Comparison of ENCODE assay signal across 8 mouse cellular contexts in genomic region chr3:75861677-75862076, GRCm38 (mm10).
DNase-seq lines count a peak whose midpoint lies in the region; ATAC-seq and TF ChIP-seq lines count a peak whose summit lies in the region.

No protein-coding gene starts in this region.

- no peaks in the 10 kb centered on the region for H3K4me1 ChIP-seq in liver, adult 2 months (ENCODE audit: control insufficient read depth, insufficient read depth, low read length)
- H3K4me1 ChIP-seq in liver, embryonic 12.5 days: no peaks in the 10 kb centered on the region

- intact Hi-C loops in gastrocnemius, postnatal 14 days (cut with DNase I; ENCODE audit: low total_unique reads): no loop called here

- H3K27ac ChIP-seq in liver, adult 2 months (replicated peaks; ENCODE audit: insufficient read depth, low read depth, low read length): no peak overlapping the region
- no peak overlapping the region for H3K27ac ChIP-seq in liver, embryonic 12.5 days

- peak; percentile 92 for TF ChIP-seq CTCF in liver, adult 2 months (IDR thresholded peaks at IDR 0.05; ENCODE audit: low read depth, low read length)

- no peak for TF ChIP-seq POLR2A in liver, adult 2 months (IDR thresholded peaks at IDR 0.05; ENCODE audit: extremely low read depth, insufficient read depth, low read length)

- H3K27me3 ChIP-seq in liver, adult 2 months (ENCODE audit: control insufficient read depth, insufficient read depth, low read length): no peaks in the 10 kb centered on the region
- H3K27me3 ChIP-seq in liver, embryonic 12.5 days (replicated peaks): no peaks in the 10 kb centered on the region
- H3K27me3 ChIP-seq in splenic B cell, adult 2 months (ENCODE audit: control insufficient read depth, insufficient read depth, low read length, poor library complexity, severe bottlenecking): no peaks in the 10 kb centered on the region

- no peak overlapping the region for H3K4me2 ChIP-seq in liver, embryonic 12.5 days

- H3K79me2 ChIP-seq in liver, adult 2 months (ENCODE audit: control insufficient read depth, insufficient read depth, low read length): no peaks in the 10 kb centered on the region

- 22% methylated on average over 4 of the region's 4 CpGs for WGBS in liver, adult 2 months
- WGBS in liver, embryonic 12.5 days (ENCODE audit: insufficient replicate concordance): 21% methylated on average over 4 of the region's 4 CpGs

- H3K4me3 ChIP-seq in liver, adult 2 months (ENCODE audit: insufficient read depth, low read depth, low read length): no peak overlapping the region
- H3K4me3 ChIP-seq in liver, embryonic 12.5 days: no peak overlapping the region

- DNase-seq in cerebellum, postnatal 14 days: peak; percentile 44 to 65
- no peak for DNase-seq in cerebellum, adult 9-11 months
- peak; percentile 51 for DNase-seq in liver, adult 2 months (ENCODE audit: extremely low read depth, low read depth, low spot score)
- DNase-seq in adrenal gland, postnatal 10 days: peak; percentile 68
- DNase-seq in gastrocnemius, postnatal 14 days: peak; percentile 22
- DNase-seq in lung, postnatal 10 days: peak; percentile 54
- DNase-seq in splenic B cell, adult 2 months (ENCODE audit: low read depth, low spot score): peak; percentile 86

- no peaks in the 10 kb centered on the region for H3K9me3 ChIP-seq in liver, embryonic 12.5 days (replicated peaks)

- H3K9ac ChIP-seq in liver, adult 2 months (ENCODE audit: low read depth, low read length): no peak overlapping the region
- H3K9ac ChIP-seq in liver, embryonic 12.5 days: no peak overlapping the region

- ATAC-seq in liver, embryonic 12.5 days: no peak

- H3K36me3 ChIP-seq in liver, adult 2 months (ENCODE audit: control insufficient read depth, insufficient read depth, low read length): no peaks in the 10 kb centered on the region
- no peaks in the 10 kb centered on the region for H3K36me3 ChIP-seq in liver, embryonic 12.5 days
- H3K36me3 ChIP-seq in splenic B cell, adult 2 months (ENCODE audit: control insufficient read depth, insufficient read depth, low read length, poor library complexity, severe bottlenecking): no peaks in the 10 kb centered on the region
